Mouse (Mus musculus) heart, postnatal 0 days (tissue): ENCODE measurements around the gene Msx3.

Source experiments
- CTCF ChIP-seq: IDR thresholded peaks from 2 replicates; pipeline ENCODE4 v1.5.1; 2016; ENCODE audit warnings: antibody characterized with exemption, control low read depth, low read depth
- EP300 ChIP-seq: IDR thresholded peaks from 2 replicates; pipeline ENCODE4 v1.6.1; 2016; ENCODE audit warnings: antibody characterized with exemption, low read depth

DNA sequence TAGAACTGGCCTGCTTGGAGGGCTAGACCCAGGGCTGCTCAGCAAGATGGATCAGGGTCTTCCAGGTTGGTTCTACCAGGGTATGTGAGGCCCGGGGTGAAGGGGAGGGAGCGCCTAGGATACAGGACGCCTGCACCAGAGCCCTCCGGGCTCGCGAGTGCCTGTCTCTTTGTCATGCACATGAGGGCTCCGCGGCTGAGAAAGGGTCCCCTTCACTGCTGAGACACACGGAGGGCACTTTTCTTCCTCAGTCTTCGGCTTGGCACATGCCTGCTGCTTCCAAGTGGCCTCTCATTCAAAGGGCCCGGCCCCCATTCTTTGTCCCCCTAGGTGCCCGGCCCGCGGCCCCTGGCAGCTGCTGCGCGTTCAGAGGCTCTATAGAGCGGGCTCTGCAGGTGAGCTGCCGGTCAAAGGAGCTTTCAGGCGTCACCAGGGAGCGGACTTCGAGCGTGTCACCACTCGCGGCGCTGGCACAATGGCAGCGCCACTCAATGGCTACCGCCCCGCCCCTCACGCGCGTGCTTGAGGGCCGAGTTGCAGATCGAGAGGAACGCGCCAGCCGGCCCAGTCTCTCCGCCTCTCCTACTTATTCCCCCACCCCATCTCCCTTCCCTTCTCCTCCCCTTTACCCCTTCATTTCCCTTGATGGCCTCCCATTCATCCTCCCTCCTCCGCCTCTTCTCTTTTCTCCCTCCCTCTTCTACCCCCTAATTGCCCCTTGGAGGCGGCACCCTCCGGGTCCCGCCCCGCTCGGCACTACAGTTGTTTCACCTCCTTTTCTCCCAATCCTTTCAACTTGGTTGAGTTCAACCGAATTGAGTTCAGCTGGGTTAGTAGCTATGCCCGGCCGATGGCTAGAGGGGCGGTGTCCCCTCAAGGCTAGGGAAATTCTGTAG is 12.3 kb upstream of the Msx3 start:
- TF ChIP-seq CTCF (no peak), EP300 (no peak)
